Mouse (Mus musculus): ENCODE measurements around the gene Ppp1r21. TPM values are rescaled to one million over a fixed set of nuclear protein-coding genes. Genes with fewer than 3 reads are reported as not detected.

Ppp1r21 gene
- total RNA-seq, 2 experiments from 2014 or later: 84.6 to 85.9 TPM

- intact Hi-C loops (cut with DNase I): loop anchor here (1.0 kb wide), 1 partner anchor 256 kb away; no protein-coding TSS in a partner anchor
Measured at GRCm38 (mm10) chr17:88511095-88511551, 18.8 kb upstream of the Ppp1r21 start.

GRCm38 (mm10) chr17:88516477-88516876, 13.4 kb upstream of the Ppp1r21 start:
- intact Hi-C loops (cut with DNase I): no loop called here

More at GRCm38 (mm10) chr17:88511095-88511551, 18.8 kb upstream of the Ppp1r21 start:
- DNase-seq (ENCODE audit: low spot score in 2 of 2): peak; percentile 49 to 75

GRCm38 (mm10) chr17:88527781-88528180, 2.1 kb upstream of the Ppp1r21 start:
- peak; percentile 48 to 50 for DNase-seq (ENCODE audit: low spot score in 2 of 2)
- intact Hi-C loops (cut with DNase I): loop anchor here (5.0 kb wide), 1 partner anchor 85 kb away; the partner anchor contains the start of gene Foxn2

More at GRCm38 (mm10) chr17:88516477-88516876, 13.4 kb upstream of the Ppp1r21 start:
- no peak for DNase-seq (ENCODE audit: low spot score in 2 of 2)

- DNase-seq (ENCODE audit: low spot score in 2 of 2): no peak
- intact Hi-C loops (cut with DNase I): loop anchor here (1.0 to 2.0 kb wide), 4 partner anchors 29 to 463 kb away; no protein-coding TSS in a partner anchor
Measured at GRCm38 (mm10) chr17:88530236-88530619, 310 bp downstream of the Ppp1r21 start.

GRCm38 (mm10) chr17:88530667-88531066, 749 bp downstream of the Ppp1r21 start:
- DNase-seq (ENCODE audit: low spot score in 2 of 2): peak in 1 of 2 experiments; percentile 17

GRCm38 (mm10) chr17:88531176-88531575, 1.3 kb downstream of the Ppp1r21 start:
- intact Hi-C loops (cut with DNase I): loop anchor here (2.0 kb wide), 3 partner anchors 28 to 464 kb away; no protein-coding TSS in a partner anchor
- peak in 1 of 2 experiments; percentile 47 for DNase-seq (ENCODE audit: low spot score in 2 of 2)

More at GRCm38 (mm10) chr17:88530667-88531066, 749 bp downstream of the Ppp1r21 start:
- intact Hi-C loops (cut with DNase I): loop anchor here (1.0 to 2.0 kb wide), 4 partner anchors 28 to 464 kb away; no protein-coding TSS in a partner anchor

GRCm38 (mm10) chr17:88537842-88538430, 8.0 kb downstream of the Ppp1r21 start:
- intact Hi-C loops (cut with DNase I): no loop called here
- DNase-seq (ENCODE audit: low spot score in 2 of 2): no peak

GRCm38 (mm10) chr17:88542771-88543416, 13.0 kb downstream of the Ppp1r21 start:
- intact Hi-C loops (cut with DNase I): no loop called here
- no peak for DNase-seq (ENCODE audit: low spot score in 2 of 2)

GRCm38 (mm10) chr17:88543417-88543782, 13.5 kb downstream of the Ppp1r21 start:
- intact Hi-C loops (cut with DNase I): no loop called here
- no peak for DNase-seq (ENCODE audit: low spot score in 2 of 2)

- intact Hi-C loops (cut with DNase I): no loop called here
- no peak for DNase-seq (ENCODE audit: low spot score in 2 of 2)
Measured at GRCm38 (mm10) chr17:88545217-88545784, 15.4 kb downstream of the Ppp1r21 start.

GRCm38 (mm10) chr17:88546745-88547144, 16.8 kb downstream of the Ppp1r21 start:
- DNase-seq (ENCODE audit: low spot score in 2 of 2): no peak
- intact Hi-C loops (cut with DNase I): no loop called here

GRCm38 (mm10) chr17:88549411-88550191, 19.7 kb downstream of the Ppp1r21 start:
- intact Hi-C loops (cut with DNase I): no loop called here
- DNase-seq (ENCODE audit: low spot score in 2 of 2): no peak

- DNase-seq (ENCODE audit: low spot score in 2 of 2): no peak
- intact Hi-C loops (cut with DNase I): no loop called here
Measured at GRCm38 (mm10) chr17:88550351-88550750, 20.4 kb downstream of the Ppp1r21 start.

- DNase-seq (ENCODE audit: low spot score in 2 of 2): no peak
- intact Hi-C loops (cut with DNase I): no loop called here
Measured at GRCm38 (mm10) chr17:88550981-88551940, 21.3 kb downstream of the Ppp1r21 start.

- intact Hi-C loops (cut with DNase I): no loop called here
- no peak for DNase-seq (ENCODE audit: low spot score in 2 of 2)
Measured at GRCm38 (mm10) chr17:88552556-88552955, 22.6 kb downstream of the Ppp1r21 start.

- DNase-seq (ENCODE audit: low spot score in 2 of 2): no peak
- intact Hi-C loops (cut with DNase I): no loop called here
Measured at GRCm38 (mm10) chr17:88553001-88553449, 23.1 kb downstream of the Ppp1r21 start.

- intact Hi-C loops (cut with DNase I): no loop called here
- DNase-seq (ENCODE audit: low spot score in 2 of 2): no peak
Measured at GRCm38 (mm10) chr17:88553473-88554087, 23.7 kb downstream of the Ppp1r21 start.

- intact Hi-C loops (cut with DNase I): no loop called here
- no peak for DNase-seq (ENCODE audit: low spot score in 2 of 2)
Measured at GRCm38 (mm10) chr17:88556176-88556575, 26.3 kb downstream of the Ppp1r21 start.

Measured in left cerebral cortex, postnatal 25 days (tissue).